Mouse (Mus musculus) myocyte (in vitro differentiated cells): ENCODE data around the gene Olfr1263. TPM values are rescaled to one million over a fixed set of nuclear protein-coding genes. Genes with fewer than 3 reads are reported as not detected.

ENCODE experiments used
- H3K27me3 ChIP-seq: one replicate; pipeline ENCODE4 v1.6.1; 2011; ENCODE audit not compliant: control insufficient read depth, insufficient read depth, insufficient read length
- H3K36me3 ChIP-seq: one replicate; pipeline ENCODE4 v1.6.1; 2011; ENCODE audit not compliant: control insufficient read depth, insufficient read depth
- H3K4me2 ChIP-seq: one replicate; pipeline ENCODE4 v1.6.1; 2011; ENCODE audit warnings: low read depth, control low read depth
- H3K4me3 ChIP-seq: one replicate; pipeline ENCODE4 v1.5.1; 2011; ENCODE audit warnings: mild to moderate bottlenecking, control low read depth, moderate library complexity
- H3K79me2 ChIP-seq: one replicate; pipeline ENCODE4 v1.6.1; 2011; ENCODE audit not compliant: control insufficient read depth, insufficient read depth
- H3ac ChIP-seq: one replicate; pipeline ENCODE4 v1.6.1; 2011; ENCODE audit not compliant: control insufficient read depth, insufficient read length
- CEBPB ChIP-seq: IDR thresholded peaks from 2 replicates; pipeline ENCODE4 v1.6.1; 2011; ENCODE audit warnings: mild to moderate bottlenecking, moderate library complexity; ENCODE audit not compliant: poor library complexity, insufficient read depth, severe bottlenecking
- E2F4 ChIP-seq: IDR thresholded peaks from one replicate; pipeline ENCODE4 v1.6.1; 2011; ENCODE audit warnings: mild to moderate bottlenecking, control low read depth, moderate library complexity; ENCODE audit not compliant: insufficient read depth
- MAX ChIP-seq: IDR thresholded peaks from one replicate; pipeline ENCODE4 v1.6.1; 2011; ENCODE audit warnings: low read depth, mild to moderate bottlenecking, control low read depth
- MYOD1 ChIP-seq, 3 experiments: IDR thresholded peaks; one replicate each; pipeline ENCODE4 v1.6.1; 2011; ENCODE audit warnings: control low read depth in 2 of 3, low read depth in 2 of 3, mild to moderate bottlenecking in 2 of 3, moderate library complexity in 1 of 3; ENCODE audit not compliant: insufficient read length in 2 of 3, control insufficient read depth in 1 of 3
- MYOG ChIP-seq, 3 experiments: IDR thresholded peaks; one replicate each; pipeline ENCODE4 v1.6.1; 2011; ENCODE audit warnings: control low read depth in 2 of 3, low read depth in 2 of 3, mild to moderate bottlenecking in 2 of 3; ENCODE audit not compliant: insufficient read length in 2 of 3, control insufficient read depth in 1 of 3, insufficient read depth in 1 of 3
- POLR2A ChIP-seq: IDR thresholded peaks from one replicate; pipeline ENCODE4 v1.6.1; 2011; ENCODE audit warnings: low read depth, mild to moderate bottlenecking, control low read depth, moderate library complexity; ENCODE audit not compliant: insufficient read length
- POLR2AphosphoS2 ChIP-seq: IDR thresholded peaks from one replicate; pipeline ENCODE4 v1.6.1; 2011; ENCODE audit warnings: low read depth, control low read depth; ENCODE audit not compliant: insufficient read length
- REST ChIP-seq: IDR thresholded peaks from one replicate; pipeline ENCODE4 v1.6.1; 2011; ENCODE audit warnings: mild to moderate bottlenecking, control low read depth, moderate library complexity; ENCODE audit not compliant: insufficient read depth, insufficient read length
- SRF ChIP-seq: IDR thresholded peaks from one replicate; pipeline ENCODE4 v1.6.1; 2011; ENCODE audit warnings: low read depth; ENCODE audit not compliant: control insufficient read depth, insufficient read length
- TCF12 ChIP-seq: IDR thresholded peaks from one replicate; pipeline ENCODE4 v1.6.1; 2011; ENCODE audit warnings: mild to moderate bottlenecking, control low read depth; ENCODE audit not compliant: poor library complexity, insufficient read depth, severe bottlenecking
- TCF3 ChIP-seq: IDR thresholded peaks from one replicate; pipeline ENCODE4 v1.6.1; 2011; ENCODE audit warnings: low read depth, control low read depth; ENCODE audit not compliant: insufficient read length
- USF1 ChIP-seq: IDR thresholded peaks from one replicate; pipeline ENCODE4 v1.6.1; 2011; ENCODE audit warnings: low read depth, mild to moderate bottlenecking, control low read depth, moderate library complexity
- polyA plus RNA-seq: library from polyadenylated mRNA; unstranded; fragments of >200 nt; fragmentation: generic; extraction: Trizol; gene quantifications from one replicate; pipeline ENCODE4 v1.2.1, GENCODE M21; 2012; ENCODE audit warnings: missing spikeins

The Olfr1263 gene
- polyA plus RNA-seq, 1 experiment, result 0.02 TPM

GRCm38 (mm10) chr2:90025477-90025876, 13.5 kb downstream of the Olfr1263 start, which contains the start of gene Olfr1264:
Gene Olfr1264 (minus strand): TSS chr2:90025577.
- H3K79me2 ChIP-seq, result no peaks in the 10 kb centered on the region
- H3K36me3 ChIP-seq, result no peaks in the 10 kb centered on the region
- no peaks in the 10 kb centered on the region for H3K27me3 ChIP-seq
- no peak within 1 kb of the TSS for H3ac ChIP-seq
- no peak within 1 kb of the TSS for H3K4me2 ChIP-seq
- TF ChIP-seq POLR2AphosphoS2, result no peak
- no peak for TF ChIP-seq E2F4
- no peak for TF ChIP-seq MYOG (IDR thresholded peaks at IDR 0.05; ENCODE audit: control insufficient read depth in 1 of 3, insufficient read depth in 1 of 3, insufficient read length in 2 of 3, low read depth in 2 of 3)
- TF ChIP-seq TCF12, result no peak
- no peak for TF ChIP-seq TCF3
- no peak for TF ChIP-seq POLR2A
- TF ChIP-seq REST, result no peak
- TF ChIP-seq CEBPB, result no peak
- no peak within 1 kb of the TSS for H3K4me3 ChIP-seq

- Histone ChIP-seq H3ac (no peak within 1 kb of the TSS), H3K36me3 (no peaks in the 10 kb centered on the region), H3K4me3 (no peak within 1 kb of the TSS), H3K4me2 (no peak within 1 kb of the TSS), H3K79me2 (no peaks in the 10 kb centered on the region), H3K27me3 (no peaks in the 10 kb centered on the region)
- no peak for TF ChIP-seq POLR2AphosphoS2
- no peak for TF ChIP-seq TCF12
- no peak for TF ChIP-seq MAX
- no peak for TF ChIP-seq TCF3
- TF ChIP-seq CEBPB, result no peak
- TF ChIP-seq MYOG (IDR thresholded peaks at IDR 0.05; ENCODE audit: control insufficient read depth in 1 of 3, insufficient read depth in 1 of 3, insufficient read length in 2 of 3, low read depth in 2 of 3), result no peak
- no peak for TF ChIP-seq USF1
- no peak for TF ChIP-seq E2F4
- no peak for TF ChIP-seq SRF
- no peak for TF ChIP-seq REST
- TF ChIP-seq POLR2A, result no peak
- TF ChIP-seq MYOD1 (IDR thresholded peaks at IDR 0.05; ENCODE audit: control insufficient read depth in 1 of 3, insufficient read length in 2 of 3, low read depth in 2 of 3), result no peak
Observed at GRCm38 (mm10) chr2:90035037-90035436, 23.1 kb downstream of the Olfr1263 start, which contains the start of gene Olfr1265. Gene Olfr1265 (plus strand): TSS chr2:90035337.

GRCm38 (mm10) chr2:90063494-90063893, 51.6 kb downstream of the Olfr1263 start, which contains the start of gene Olfr140:
Gene Olfr140 (minus strand): TSS chr2:90063594.
- H3K4me2 ChIP-seq, result no peak within 1 kb of the TSS
- TF ChIP-seq USF1, result no peak
- TF ChIP-seq MYOG (IDR thresholded peaks at IDR 0.05; ENCODE audit: control insufficient read depth in 1 of 3, insufficient read depth in 1 of 3, insufficient read length in 2 of 3, low read depth in 2 of 3), result no peak
- TF ChIP-seq SRF, result no peak
- TF ChIP-seq MAX, result no peak
- no peak for TF ChIP-seq E2F4
- no peak for TF ChIP-seq CEBPB
- TF ChIP-seq TCF3, result no peak
- no peak for TF ChIP-seq POLR2A
- TF ChIP-seq TCF12, result no peak
- TF ChIP-seq MYOD1 (IDR thresholded peaks at IDR 0.05; ENCODE audit: control insufficient read depth in 1 of 3, insufficient read length in 2 of 3, low read depth in 2 of 3), result no peak
- TF ChIP-seq REST, result no peak
- TF ChIP-seq POLR2AphosphoS2, result no peak
- no peaks in the 10 kb centered on the region for H3K79me2 ChIP-seq
- H3K4me3 ChIP-seq, result no peak within 1 kb of the TSS
- no peak within 1 kb of the TSS for H3ac ChIP-seq
- H3K36me3 ChIP-seq, result no peaks in the 10 kb centered on the region
- no peaks in the 10 kb centered on the region for H3K27me3 ChIP-seq

Other genes with a start within 250 kb of the Olfr1263 start
- not detected for gene Olfr1254, start 218.5 kb upstream of the Olfr1263 start, polyA plus RNA-seq
- gene Olfr1255, start 200.1 kb upstream of the Olfr1263 start, polyA plus RNA-seq, result not detected
- not detected for gene Olfr1256, start 170.6 kb upstream of the Olfr1263 start, polyA plus RNA-seq
- not detected for gene Olfr48, start 163.9 kb upstream of the Olfr1263 start, polyA plus RNA-seq
- gene Olfr1257, start 133.7 kb upstream of the Olfr1263 start, polyA plus RNA-seq, result not detected
- 0.17 TPM for gene Olfr1258, start 84.8 kb upstream of the Olfr1263 start, polyA plus RNA-seq
- 0.59 TPM for gene Olfr1259, start 63.5 kb upstream of the Olfr1263 start, polyA plus RNA-seq
- gene Olfr1260, start 37.8 kb upstream of the Olfr1263 start, polyA plus RNA-seq, result 0.05 TPM
- gene Olfr1261, start 20.9 kb upstream of the Olfr1263 start, polyA plus RNA-seq, result not detected
- gene Olfr1262, start 12.0 kb upstream of the Olfr1263 start, polyA plus RNA-seq, result not detected
- gene Olfr1264, start 13.4 kb downstream of the Olfr1263 start, polyA plus RNA-seq, result not detected
- gene Olfr1265, start 23.2 kb downstream of the Olfr1263 start, polyA plus RNA-seq, result not detected
- gene Olfr140, start 51.5 kb downstream of the Olfr1263 start, polyA plus RNA-seq, result not detected
- gene Olfr1269, start 109.3 kb downstream of the Olfr1263 start, polyA plus RNA-seq, result not detected
- not detected for gene Olfr32, start 130.2 kb downstream of the Olfr1263 start, polyA plus RNA-seq
- gene Olfr1270, start 141.0 kb downstream of the Olfr1263 start, polyA plus RNA-seq, result not detected
- not detected for gene Olfr1506, start 212.4 kb downstream of the Olfr1263 start, polyA plus RNA-seq
- not detected for gene Olfr142, start 245.5 kb downstream of the Olfr1263 start, polyA plus RNA-seq